Mouse (Mus musculus) neural tube, postnatal 0 days (tissue): Measurements from ENCODE around the gene Qrsl1. TPM values are rescaled to one million over a fixed set of nuclear protein-coding genes. Genes with fewer than 3 reads are reported as not detected.

Source experiments
- polyA plus RNA-seq: library from polyadenylated mRNA; unstranded; fragments of >200 nt; fragmentation: Nextera tagmentation; extraction: Ambion mirVana; gene quantifications from 2 replicates; pipeline ENCODE4 v1.2.1, GENCODE M21; 2015

The Qrsl1 gene
- polyA plus RNA-seq = 21.1 and 23.2 TPM in 2 replicates

DNA sequence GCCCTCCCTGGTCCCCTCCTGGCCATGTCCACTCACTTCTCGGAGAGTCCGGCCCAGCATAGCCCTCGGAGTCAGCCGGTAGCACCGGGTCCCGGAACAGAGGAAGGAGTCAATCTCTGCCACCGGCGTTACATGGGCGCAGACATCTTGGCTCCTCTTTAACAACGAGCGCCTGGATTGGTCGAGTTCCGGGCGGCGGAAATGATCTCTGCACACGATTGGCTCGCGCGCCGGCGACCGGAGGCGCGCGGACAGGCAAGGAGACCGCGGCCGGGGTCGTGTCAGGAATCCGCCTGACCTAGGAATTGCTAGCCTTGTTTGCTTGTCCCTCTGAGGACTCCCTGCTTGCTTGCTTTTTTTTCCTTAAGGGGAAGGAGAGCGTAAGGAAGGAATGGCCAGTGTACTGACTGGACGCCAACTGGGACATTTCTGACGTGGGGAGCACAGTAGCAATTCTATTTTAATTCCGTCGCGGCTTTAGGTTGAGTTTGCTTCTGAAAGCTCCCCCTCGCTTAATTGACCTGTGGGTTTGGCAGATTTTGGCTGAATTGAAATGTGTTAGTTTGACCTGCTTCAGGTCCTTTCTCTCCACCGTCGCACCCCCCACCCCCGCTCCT is at the start of gene Qrsl1, which contains the start of gene Rtn4ip1:
Gene Qrsl1 (minus strand): TSS at position 168 of the 617 bp plus-strand sequence.
Gene Rtn4ip1 (plus strand): TSS at position 230 of the 617 bp plus-strand sequence.

Other genes starting within 250 kb of the Qrsl1 start
- gene Rtn4ip1, start 62 bp upstream of the Qrsl1 start, polyA plus RNA-seq = 11.9 and 13.1 TPM in 2 replicates
- 0.11 and 0.19 TPM in 2 replicates for gene Crybg1, start 247.1 kb upstream of the Qrsl1 start, polyA plus RNA-seq